Mouse (Mus musculus): Measurements from ENCODE around the gene Avil. TPM values are rescaled to one million over a fixed set of nuclear protein-coding genes. Genes with fewer than 3 reads are reported as not detected.

The Avil gene
- total and polyA plus RNA-seq, 3 experiments, result 2.7 to 20.0 (median 8.2) TPM

GRCm38 (mm10) chr10:127063913-127064870, 63.7 kb downstream of the Avil start:
- no peak for DNase-seq (ENCODE audit: extremely low read depth)
- dilution Hi-C loops (cut with MboI; ENCODE audit: extremely low pct_ligation_motif_present, extremely low pct_unique_long_range_greater_than_20kb, low sequenced_read_pairs) (no loop called here), in situ Hi-C loops (cut with MboI; ENCODE audit: low pct_ligation_motif_present, low pct_unique_long_range_greater_than_20kb, low sequenced_read_pairs) (no loop called here)

GRCm38 (mm10) chr10:127065981-127066380, 65.5 kb downstream of the Avil start:
- H3K4me3 ChIP-seq (replicated peaks in 1 of 3; ENCODE audit: low read depth in 2 of 3, low read length in 2 of 3, poor library complexity in 1 of 3), result no peak overlapping the region
- TF ChIP-seq MXI1 (IDR thresholded peaks at IDR 0.05; ENCODE audit: low read depth, low read length) (no peak), ZKSCAN1 (IDR thresholded peaks at IDR 0.05; ENCODE audit: borderline replicate concordance, low read depth, low read length) (no peak), CHD2 (IDR thresholded peaks at IDR 0.05; ENCODE audit: low read length) (no peak), MYC (IDR thresholded peaks at IDR 0.05; ENCODE audit: low read depth, low read length) (no peak), USF2 (conservative IDR thresholded peaks at IDR 0.05; ENCODE audit: low read depth, low read length) (no peak), POLR2AphosphoS2 (IDR thresholded peaks at IDR 0.05; ENCODE audit: low read depth, low read length) (no peak), SIN3A (IDR thresholded peaks at IDR 0.05; ENCODE audit: low read length) (no peak), NRF1 (IDR thresholded peaks at IDR 0.05; ENCODE audit: low read depth, low read length) (no peak), ZC3H11A (IDR thresholded peaks at IDR 0.05; ENCODE audit: low read depth, low read length) (no peak), MAFK (IDR thresholded peaks at IDR 0.05; ENCODE audit: insufficient replicate concordance, low read length) (no peak), TBP (conservative IDR thresholded peaks at IDR 0.05; ENCODE audit: low read depth, low read length) (no peak)
- dilution Hi-C loops (cut with MboI; ENCODE audit: extremely low pct_ligation_motif_present, extremely low pct_unique_long_range_greater_than_20kb, low sequenced_read_pairs), result no loop called here
- H3K36me3 ChIP-seq (replicated peaks in 1 of 2; ENCODE audit: control insufficient read depth in 1 of 2, insufficient read depth in 1 of 2, low read length in 1 of 2), result peaks cover 37 to 45% of the 10 kb centered on the region in 2 experiments
- H3K27ac ChIP-seq (ENCODE audit: insufficient read depth, low read depth), result no peak overlapping the region
- no peaks in the 10 kb centered on the region for H3K9me3 ChIP-seq (replicated peaks; ENCODE audit: low read length)
- H3K9ac ChIP-seq (ENCODE audit: insufficient read depth, low read depth), result no peak overlapping the region
- in situ Hi-C loops (cut with MboI; ENCODE audit: low pct_ligation_motif_present, low pct_unique_long_range_greater_than_20kb, low sequenced_read_pairs), result no loop called here
- H3K4me2 ChIP-seq (ENCODE audit: insufficient read depth, low read depth, poor library complexity, severe bottlenecking), result no peak overlapping the region
- H3K4me1 ChIP-seq (ENCODE audit: control insufficient read depth in 1 of 2, insufficient read depth in 2 of 2), result peaks cover 5 to 46% of the 10 kb centered on the region in 2 experiments
- H3K27me3 ChIP-seq (replicated peaks), result peaks cover 16% of the 10 kb centered on the region
- peaks cover 26% of the 10 kb centered on the region for H3K79me2 ChIP-seq (replicated peaks; ENCODE audit: control insufficient read depth, extremely low read depth, insufficient read depth, poor library complexity, severe bottlenecking)
- DNase-seq (ENCODE audit: extremely low read depth), result no peak

More at GRCm38 (mm10) chr10:127063913-127064870, 63.7 kb downstream of the Avil start:
- Histone ChIP-seq H3K9me3 (replicated peaks; ENCODE audit: low read length) (no peaks in the 10 kb centered on the region), H3K9ac (ENCODE audit: insufficient read depth, low read depth) (peak overlapping the region; percentile 93), H3K36me3 (replicated peaks in 1 of 2; ENCODE audit: control insufficient read depth in 1 of 2, insufficient read depth in 1 of 2, low read length in 1 of 2) (peaks cover 37 to 45% of the 10 kb centered on the region in 2 experiments), H3K79me2 (replicated peaks; ENCODE audit: control insufficient read depth, extremely low read depth, insufficient read depth, poor library complexity, severe bottlenecking) (peaks cover 21% of the 10 kb centered on the region), H3K4me1 (ENCODE audit: control insufficient read depth in 1 of 2, insufficient read depth in 2 of 2) (peaks cover 5 to 47% of the 10 kb centered on the region in 2 experiments), H3K27me3 (replicated peaks) (peaks cover 26% of the 10 kb centered on the region), H3K27ac (ENCODE audit: insufficient read depth, low read depth) (peak overlapping the region; percentile 33; the same call in 1 of the 2 replicates), H3K4me2 (ENCODE audit: insufficient read depth, low read depth, poor library complexity, severe bottlenecking) (peak overlapping the region; percentile 74), H3K4me3 (replicated peaks in 1 of 3; ENCODE audit: low read depth in 2 of 3, low read length in 2 of 3, poor library complexity in 1 of 3) (peak overlapping the region; percentile 83 to 96 (median 89))
- 0 out of 2 replicates have a peak, but pooled peaks have one; percentile 19 for TF ChIP-seq NRF1 (IDR thresholded peaks at IDR 0.05; ENCODE audit: low read depth, low read length)
- 0 out of 2 replicates have a peak, but pooled peaks have one; percentile 17 for TF ChIP-seq SIN3A (IDR thresholded peaks at IDR 0.05; ENCODE audit: low read length)
- TF ChIP-seq MXI1 (IDR thresholded peaks at IDR 0.05; ENCODE audit: low read depth, low read length), result 0 out of 2 replicates have a peak, but pooled peaks have one; percentile 14
- no peak for TF ChIP-seq HCFC1 (IDR thresholded peaks at IDR 0.05; ENCODE audit: low read depth, low read length)
